Mouse (Mus musculus) lung, postnatal 0 days (tissue): ENCODE data around the gene Zfp704.

Experiments
- CTCF ChIP-seq: IDR thresholded peaks from 2 replicates; pipeline ENCODE4 v1.5.1; 2016; ENCODE audit warnings: antibody characterized with exemption, mild to moderate bottlenecking
- EP300 ChIP-seq: IDR thresholded peaks from 2 replicates; pipeline ENCODE4 v1.6.1; 2016; ENCODE audit warnings: antibody characterized with exemption, mild to moderate bottlenecking, control low read depth

DNA sequence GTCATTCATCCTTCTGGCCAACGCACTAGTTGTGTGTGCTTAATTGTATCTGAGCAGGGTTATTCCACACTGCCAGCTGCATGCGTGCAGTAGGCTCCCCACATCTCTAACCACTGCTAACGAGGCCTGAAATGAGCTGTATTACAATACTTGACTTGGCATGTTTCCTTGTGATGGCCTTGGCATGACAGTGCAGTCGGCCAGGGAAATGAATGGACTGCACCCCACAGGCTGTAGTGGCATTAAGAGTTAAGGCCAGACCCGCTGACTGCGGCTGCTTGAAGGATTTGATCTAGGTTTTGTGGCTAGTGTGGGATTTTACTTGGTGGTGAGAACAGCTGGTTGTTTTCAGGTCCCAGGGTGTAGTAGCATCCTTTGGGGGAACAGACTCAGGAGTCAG, 185.2 kb downstream of the Zfp704 start:
- no peak for TF ChIP-seq CTCF
- TF ChIP-seq EP300: no peak
